Mouse (Mus musculus) bone marrow, adult 2 months (tissue): ENCODE results near the gene Vps39.

Experiments
- CTCF ChIP-seq: fragments of 200-500 bp; IDR thresholded peaks from 2 replicates; pipeline ENCODE4 v1.5.1; 2011; ENCODE audit warnings: low read length, control low read depth; ENCODE audit not compliant: control insufficient read depth, insufficient read depth
- POLR2A ChIP-seq: fragments of 200-500 bp; IDR thresholded peaks from 2 replicates; pipeline ENCODE4 v1.6.1; 2011; ENCODE audit warnings: low read depth, mild to moderate bottlenecking, control low read depth, low read length, borderline replicate concordance; ENCODE audit not compliant: control insufficient read depth

DNA sequence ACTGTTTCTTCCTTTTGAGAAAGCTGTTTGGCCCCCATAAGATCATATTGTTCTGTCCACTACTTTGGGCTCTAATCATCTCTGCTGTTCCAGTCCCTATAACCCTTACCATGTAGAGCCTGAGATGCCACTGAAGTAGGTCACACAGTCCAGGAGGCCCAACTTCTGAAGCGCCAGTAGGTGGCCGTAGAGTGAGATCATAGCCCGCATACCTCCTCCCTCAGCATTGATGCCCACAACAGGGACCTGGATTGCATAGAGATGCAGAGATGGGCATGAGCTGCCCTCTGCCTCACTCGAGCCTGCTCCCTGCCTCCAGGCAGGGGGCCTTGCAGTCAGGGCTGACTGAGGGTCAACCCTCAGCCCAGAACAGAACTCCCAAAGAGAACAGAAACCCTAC lies 76.0 kb downstream of the Vps39 start:
- TF ChIP-seq CTCF (no peak), POLR2A (no peak)
